Mouse (Mus musculus) c-Kit-positive CD71-positive TER-119-positive erythroid progenitor cells, embryonic 14.5 days (primary cell): ENCODE data around the gene Plod2.

Experiments
- DNase-seq: peaks from one replicate; pipeline ENCODE4 v3.0.0-alpha.2; 2013; ENCODE audit warnings: low spot score

Plod2 gene

GRCm38 (mm10) chr9:92555006-92555958 is 13.3 kb downstream of the Plod2 start:
- no peak for DNase-seq

DNA sequence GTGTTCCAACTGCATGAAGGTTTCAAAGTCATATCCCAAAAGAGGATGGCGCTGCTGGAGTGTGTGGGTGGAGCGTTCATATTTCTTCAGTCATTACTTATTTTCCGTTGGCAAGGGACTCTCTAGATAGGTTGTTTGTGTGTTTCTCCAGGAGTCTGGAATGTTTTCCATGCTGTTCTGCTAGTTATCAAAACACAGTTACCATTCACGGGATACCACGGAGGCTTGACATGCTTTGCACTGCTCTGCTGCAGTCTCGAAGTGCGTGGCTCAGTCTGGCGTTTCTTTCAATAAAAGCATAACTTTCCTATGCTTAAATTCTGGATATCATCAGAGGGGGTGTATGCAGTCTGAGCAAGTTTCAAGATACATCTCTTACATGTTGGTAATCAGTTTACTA is 17.7 kb downstream of the Plod2 start:
- DNase-seq = no peak

GRCm38 (mm10) chr9:92560840-92561547 is 19.0 kb downstream of the Plod2 start:
- no peak for DNase-seq

DNA sequence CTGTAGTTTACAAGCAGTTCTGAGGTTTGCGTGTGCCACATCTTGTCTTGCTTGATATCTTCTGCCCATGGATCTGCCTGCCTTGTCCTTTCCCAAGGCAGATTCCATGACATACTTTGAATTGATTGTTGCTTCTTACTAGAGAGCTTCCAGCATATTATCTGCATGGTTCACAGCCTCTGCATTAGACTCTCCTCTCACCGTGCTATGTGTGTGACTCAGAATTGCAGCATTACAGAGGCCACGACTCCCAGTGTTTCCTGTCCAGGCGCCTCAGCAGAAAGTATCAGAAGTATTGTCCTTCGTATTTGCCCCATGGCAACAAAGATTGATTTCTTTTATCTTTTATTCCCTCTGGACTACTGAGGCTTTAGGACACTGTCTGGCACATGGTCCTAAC is 20.4 kb downstream of the Plod2 start:
- no peak for DNase-seq

DNA sequence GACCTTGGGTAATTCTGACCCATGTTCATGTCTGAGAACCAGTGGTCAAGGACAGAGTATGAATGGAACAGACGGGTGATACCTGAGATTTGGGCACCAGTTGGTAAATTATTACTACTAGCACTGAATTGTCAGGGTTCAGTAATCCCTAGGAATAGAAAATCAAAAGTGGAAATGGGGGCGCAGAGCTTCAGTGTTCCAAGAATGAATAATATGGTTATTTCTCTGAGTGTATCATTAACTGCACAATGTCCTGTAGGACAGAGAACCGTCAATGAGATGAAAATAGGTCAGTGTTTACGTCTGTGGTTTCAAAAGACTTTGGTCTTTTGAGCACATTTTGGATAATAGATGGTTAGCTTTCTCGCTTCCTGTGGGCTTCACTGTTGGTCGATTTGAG is 21.3 kb downstream of the Plod2 start:
- DNase-seq = no peak

DNA sequence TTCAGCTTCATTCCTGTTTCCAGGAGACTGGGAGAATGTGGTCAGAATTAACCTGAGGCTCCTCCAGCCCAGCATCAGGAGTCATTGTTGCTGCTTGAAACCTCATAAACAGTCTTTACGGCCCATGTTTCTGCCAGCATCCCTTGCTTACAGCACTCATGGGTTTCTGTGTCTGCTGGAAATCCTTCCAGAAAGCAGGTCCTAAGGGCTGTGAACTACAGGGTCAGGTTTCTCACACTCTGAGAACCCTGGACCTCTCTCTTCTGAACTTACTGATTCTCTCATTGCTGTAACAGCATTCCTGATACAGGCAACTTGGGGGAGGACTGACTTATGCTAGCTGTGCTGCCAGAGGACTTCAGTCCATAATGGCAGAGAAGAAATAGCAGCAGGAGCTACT is 22.4 kb downstream of the Plod2 start:
- no peak for DNase-seq

GRCm38 (mm10) chr9:92566234-92566633 is 24.2 kb downstream of the Plod2 start:
- no peak for DNase-seq

GRCm38 (mm10) chr9:92567474-92567873 is 25.5 kb downstream of the Plod2 start:
- no peak for DNase-seq

GRCm38 (mm10) chr9:92568798-92569197 is 26.8 kb downstream of the Plod2 start:
- DNase-seq = no peak

GRCm38 (mm10) chr9:92572376-92573108 is 30.5 kb downstream of the Plod2 start:
- DNase-seq = no peak

DNA sequence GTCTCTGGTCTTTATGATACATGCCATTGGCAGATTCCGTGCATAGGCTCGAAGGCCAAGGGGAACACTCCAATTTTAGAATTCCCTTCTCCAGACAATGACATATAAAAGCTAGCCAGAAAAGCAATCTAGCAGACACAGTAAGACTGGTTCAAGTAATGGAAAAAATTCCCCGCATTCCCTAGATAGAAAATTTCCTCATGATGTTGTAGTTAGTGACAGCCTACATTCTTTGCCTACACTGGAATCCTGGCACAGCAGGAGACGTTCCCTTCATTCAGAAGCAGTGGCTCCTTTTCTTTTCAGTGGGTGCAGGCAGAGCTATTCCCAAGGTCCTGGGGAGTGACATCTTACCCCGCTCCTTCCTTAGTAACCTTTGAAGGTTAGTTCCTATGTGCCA is 41.9 kb downstream of the Plod2 start:
- DNase-seq = no peak

GRCm38 (mm10) chr9:92586025-92586424 is 44.0 kb downstream of the Plod2 start:
- DNase-seq = no peak

GRCm38 (mm10) chr9:92587391-92587790 is 45.4 kb downstream of the Plod2 start:
- no peak for DNase-seq

- no peak for DNase-seq
These were observed 46.2 kb downstream of the Plod2 start for GRCm38 (mm10) chr9:92588226-92588625.

DNA sequence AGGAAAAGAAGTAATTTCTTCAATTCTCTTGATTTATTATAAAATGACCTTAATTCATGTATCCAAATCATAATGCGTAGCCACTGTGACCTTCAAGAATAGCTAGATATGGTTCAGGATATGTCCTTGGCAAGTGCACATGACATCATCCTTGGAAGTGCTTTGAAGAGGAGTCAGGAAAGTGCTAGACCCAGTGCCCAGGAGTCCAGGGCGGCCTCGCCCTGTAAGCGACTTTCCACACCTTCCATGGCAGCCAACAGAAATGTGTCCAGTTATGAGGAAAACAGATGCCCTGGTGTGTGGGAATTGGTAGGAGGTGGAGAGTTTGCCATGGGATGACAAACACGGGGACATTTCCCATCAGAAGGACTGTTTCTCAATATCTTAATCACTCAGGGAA is 47.0 kb downstream of the Plod2 start:
- DNase-seq = no peak

DNA sequence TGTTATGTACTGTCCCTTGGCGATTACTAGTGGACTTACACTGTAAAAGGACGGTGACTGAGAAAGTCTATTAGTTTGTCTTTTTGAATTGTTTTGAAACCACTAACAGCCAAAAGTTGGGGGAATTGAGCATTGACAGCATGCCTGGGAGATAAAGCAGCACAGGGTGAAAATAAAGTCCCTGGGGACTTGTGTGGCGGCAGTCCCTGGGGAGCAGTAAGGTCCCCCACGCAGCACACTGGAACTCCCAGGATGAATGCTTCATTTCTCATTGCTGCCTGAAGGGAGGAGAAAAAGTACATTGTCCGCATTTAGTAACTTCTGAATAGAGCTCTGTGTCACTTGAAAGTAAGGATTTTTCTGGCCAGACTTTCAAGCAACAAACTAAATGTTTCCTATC is 49.5 kb downstream of the Plod2 start:
- no peak for DNase-seq

DNA sequence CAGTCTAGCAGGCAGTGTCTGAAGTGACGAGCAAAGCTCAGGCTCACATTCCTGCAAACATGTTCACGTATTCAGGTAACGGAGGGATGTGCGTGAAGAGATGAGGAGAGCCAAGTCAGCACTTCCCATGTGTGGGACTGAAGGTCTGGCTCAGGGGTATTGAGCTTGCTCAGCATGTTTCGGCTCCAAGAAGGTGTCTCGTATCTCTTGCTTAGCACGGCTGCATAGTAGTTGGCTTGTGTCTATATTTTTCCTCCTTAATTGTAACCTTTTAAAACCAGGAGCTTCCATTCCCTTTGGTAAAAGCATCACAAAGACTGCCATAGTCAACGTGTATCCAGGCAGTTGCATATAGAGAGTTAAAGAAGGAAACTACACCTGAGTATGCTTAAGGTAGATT is 50.7 kb downstream of the Plod2 start:
- no peak for DNase-seq

- no peak for DNase-seq
These were observed 52.5 kb downstream of the Plod2 start for GRCm38 (mm10) chr9:92594491-92594890.

GRCm38 (mm10) chr9:92595296-92595695 is 53.3 kb downstream of the Plod2 start:
- no peak for DNase-seq

DNA sequence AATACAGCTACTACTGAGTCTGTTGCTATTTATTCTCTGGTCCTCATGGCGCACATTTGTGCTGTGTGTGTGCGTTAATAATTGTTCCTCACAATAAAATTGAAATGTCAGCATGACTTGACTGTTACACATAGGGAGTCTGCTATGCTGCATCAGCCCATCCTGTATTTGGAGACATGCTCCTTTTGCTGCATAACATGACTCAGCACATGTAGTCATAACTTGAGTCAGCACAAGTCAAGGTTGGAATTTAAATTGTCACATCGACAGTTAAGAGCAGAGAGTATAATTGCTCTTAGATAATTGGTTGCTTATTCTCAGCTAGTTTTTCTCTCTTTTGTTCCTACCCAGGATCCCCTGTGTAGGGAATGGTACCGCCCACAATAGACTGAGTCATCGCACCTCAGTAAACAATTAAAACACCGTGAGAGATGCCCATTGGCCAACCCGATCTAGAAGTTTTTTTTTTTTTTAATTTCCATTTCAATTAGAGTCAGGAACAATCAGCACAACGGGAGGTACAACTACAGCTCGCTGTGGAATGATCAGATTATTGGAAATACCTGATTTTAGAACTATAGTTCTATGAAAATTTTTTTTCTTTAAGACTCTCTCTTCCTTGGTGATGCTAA is 55.0 kb downstream of the Plod2 start:
- DNase-seq = no peak

- DNase-seq = no peak
These were observed 55.8 kb downstream of the Plod2 start for GRCm38 (mm10) chr9:92597776-92598175.

DNA sequence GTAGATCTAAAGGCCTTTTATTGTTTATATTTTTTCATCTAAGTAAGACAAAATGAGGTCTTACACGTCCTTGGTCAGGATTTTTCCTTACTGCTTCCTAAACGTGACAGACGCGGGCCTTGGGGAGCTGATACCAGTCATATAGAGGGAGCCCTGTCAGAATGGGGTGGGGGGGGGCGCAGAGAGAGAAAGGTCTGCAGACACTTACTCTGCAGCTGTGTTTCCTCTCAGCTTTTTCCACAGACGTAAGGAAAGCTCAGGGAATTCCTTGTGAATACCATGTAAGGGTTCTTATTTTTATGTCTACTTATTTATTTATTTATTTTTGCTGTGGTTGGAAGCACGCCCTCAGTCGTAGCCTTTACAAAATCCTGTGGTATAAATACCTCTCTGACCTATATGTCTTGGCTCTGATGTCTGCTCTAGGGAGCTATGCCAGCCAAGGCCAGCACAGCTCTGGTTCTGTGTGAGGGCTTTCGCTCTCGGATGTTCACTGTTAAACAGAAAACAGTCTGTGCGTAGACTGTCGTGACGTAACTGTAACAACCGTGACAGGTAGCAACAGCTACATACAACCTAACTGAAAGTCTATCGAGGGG is 58.0 kb downstream of the Plod2 start:
- no peak for DNase-seq
